Mouse (Mus musculus) ovary, postnatal 36 days (tissue): ENCODE results near the gene Fgd3.

ENCODE experiments used
- DNase-seq: peaks from one replicate; pipeline ENCODE4 v3.0.0; 2022; ENCODE audit warnings: low spot score, mixed read lengths

Gene Fgd3

GRCm38 (mm10) chr13:49248467-49248862, 71.6 kb downstream of the Fgd3 start, which contains the start of gene Susd3:
Gene Susd3 (minus strand): TSS chr13:49248706.
- no peak for DNase-seq

- peak; percentile 63 for DNase-seq
These were observed 72.2 kb downstream of the Fgd3 start for GRCm38 (mm10) chr13:49247740-49248466.

- DNase-seq = no peak
These were observed 72.8 kb downstream of the Fgd3 start for GRCm38 (mm10) chr13:49247232-49247739.

GRCm38 (mm10) chr13:49246626-49247025, 73.5 kb downstream of the Fgd3 start:
- DNase-seq = no peak

GRCm38 (mm10) chr13:49246011-49246410, 74.1 kb downstream of the Fgd3 start:
- DNase-seq = peak; percentile 57

GRCm38 (mm10) chr13:49245251-49245650, 74.9 kb downstream of the Fgd3 start:
- peak; percentile 39 for DNase-seq

- no peak for DNase-seq
These were observed 76.6 kb downstream of the Fgd3 start for GRCm38 (mm10) chr13:49243492-49243891.

- DNase-seq = no peak
These were observed 77.6 kb downstream of the Fgd3 start for GRCm38 (mm10) chr13:49242321-49243065.

GRCm38 (mm10) chr13:49238737-49239136, 81.4 kb downstream of the Fgd3 start:
- no peak for DNase-seq

GRCm38 (mm10) chr13:49237617-49238016, 82.5 kb downstream of the Fgd3 start:
- DNase-seq = no peak

- DNase-seq = no peak
These were observed 85.4 kb downstream of the Fgd3 start for GRCm38 (mm10) chr13:49234711-49235110.

GRCm38 (mm10) chr13:49233792-49234572, 86.1 kb downstream of the Fgd3 start:
- DNase-seq = no peak

GRCm38 (mm10) chr13:49225633-49226032, 94.5 kb downstream of the Fgd3 start:
- DNase-seq = no peak

GRCm38 (mm10) chr13:49225159-49225558, 95.0 kb downstream of the Fgd3 start:
- no peak for DNase-seq

GRCm38 (mm10) chr13:49224729-49225128, 95.4 kb downstream of the Fgd3 start:
- DNase-seq = no peak

- no peak for DNase-seq
These were observed 95.8 kb downstream of the Fgd3 start for GRCm38 (mm10) chr13:49224314-49224713.

GRCm38 (mm10) chr13:49220912-49221311, 99.2 kb downstream of the Fgd3 start:
- no peak for DNase-seq

- DNase-seq = no peak
These were observed 100.7 kb downstream of the Fgd3 start for GRCm38 (mm10) chr13:49219367-49219766.

GRCm38 (mm10) chr13:49218651-49219050, 101.5 kb downstream of the Fgd3 start:
- DNase-seq = no peak

- no peak for DNase-seq
These were observed 103.1 kb downstream of the Fgd3 start for GRCm38 (mm10) chr13:49216808-49217561.

- DNase-seq = no peak
These were observed 103.9 kb downstream of the Fgd3 start for GRCm38 (mm10) chr13:49216220-49216552.
